Mouse (Mus musculus): ENCODE data around the gene Tbc1d8.

DNA sequence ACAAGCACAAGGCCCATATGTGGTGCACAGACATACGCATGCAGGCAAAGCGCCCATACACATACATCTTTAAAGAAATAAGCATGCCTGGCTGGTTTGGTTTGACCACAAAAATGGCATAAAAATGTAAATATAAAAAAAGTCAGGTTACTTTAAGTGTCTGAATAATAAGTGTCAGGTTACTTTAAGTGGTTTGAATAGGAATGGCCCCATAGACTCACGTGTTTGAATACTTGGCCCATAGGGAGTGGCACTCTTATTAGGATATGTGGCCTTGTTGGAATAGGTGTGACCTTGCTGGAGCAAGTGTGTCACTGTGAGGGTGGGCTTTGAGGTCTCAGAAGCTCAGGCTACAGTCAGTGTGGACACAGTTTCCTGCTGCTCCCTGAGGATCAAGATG lies 83.9 kb downstream of the Tbc1d8 start:
- TF ChIP-seq CTCF (IDR thresholded peaks at IDR 0.05; ENCODE audit: insufficient read depth, low read length) (no peak), POLR2A (IDR thresholded peaks at IDR 0.05; ENCODE audit: borderline replicate concordance, extremely low read depth, low read depth, low read length) (no peak)

Data from lung, adult 2 months (tissue).